Mouse (Mus musculus): ENCODE measurements around the gene Obp1a.

The Obp1a gene

DNA sequence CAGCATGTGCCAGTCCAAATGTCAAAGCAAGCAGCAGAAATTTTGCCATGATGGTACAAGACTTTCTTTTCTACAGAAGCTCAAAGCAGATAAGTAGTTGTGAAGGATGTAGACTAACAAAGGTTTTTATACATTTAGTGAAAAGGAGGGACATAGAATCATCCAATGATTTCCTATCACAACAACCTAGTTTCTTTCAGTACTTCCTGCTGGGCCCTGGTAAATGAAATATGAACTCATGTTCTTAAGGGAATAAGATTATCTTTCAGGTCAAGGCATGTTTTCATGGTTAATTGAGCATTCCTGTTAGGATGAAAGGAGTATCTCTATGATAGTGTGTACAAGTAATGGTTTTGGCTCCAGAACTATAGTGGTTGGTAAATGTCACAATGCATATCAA lies at the start of gene Obp1a:
Gene Obp1a (minus strand): TSS at position 101 of the 400 bp plus-strand sequence.
- DNase-seq (ENCODE audit: low read depth, low spot score) = no peak

DNA sequence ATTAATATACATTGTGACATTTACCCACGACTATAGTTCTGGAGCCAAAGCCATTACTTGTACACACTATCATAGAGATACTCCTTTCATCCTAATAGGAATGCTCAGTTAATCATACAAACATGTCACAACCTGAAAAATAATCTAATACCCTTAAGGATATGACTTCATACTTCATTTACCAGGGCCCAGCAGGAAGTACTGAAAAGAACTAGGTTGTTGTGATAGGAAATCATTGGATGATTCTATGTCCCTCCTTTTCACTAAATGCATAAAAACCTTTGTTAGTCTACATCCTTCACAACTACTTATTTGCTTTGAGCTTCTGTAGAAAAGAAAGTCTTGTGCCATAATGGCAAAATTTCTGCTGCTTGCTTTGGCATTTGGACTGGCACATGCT lies 34.0 kb upstream of the Obp1a start, which contains the start of gene Gm5938:
Gene Gm5938 (plus strand): TSS at position 301 of the 400 bp plus-strand sequence.
- DNase-seq (ENCODE audit: low read depth, low spot score) = no peak

All from CD4-positive helper T cell, adult 2 months (primary cell).